Mouse (Mus musculus) kidney, embryonic 14.5 days (tissue): ENCODE measurements around the gene Cysrt1. TPM values are rescaled to one million over a fixed set of nuclear protein-coding genes. Genes with fewer than 3 reads are reported as not detected.

Experiments used
- ATAC-seq: fragments of 200-750 bp; cut with Nextera tagmentation; 2 replicates; pipeline ENCODE4 v1.8.0; 2017; ENCODE audit warnings: moderate number of reproducible peaks, mild to moderate bottlenecking, moderate TSS enrichment, moderate library complexity; ENCODE audit not compliant: low FRiP score, low TSS enrichment
- H3K27ac ChIP-seq: fragments of 300-500 bp; sonication (generic); 2 replicates; pipeline ENCODE4 v1.5.1; 2014; ENCODE audit warnings: low read depth, mild to moderate bottlenecking, low read length, moderate library complexity, mixed read lengths
- H3K27me3 ChIP-seq: fragments of 300-500 bp; sonication (generic); 2 replicates; pipeline ENCODE4 v1.6.1; 2014; ENCODE audit warnings: mild to moderate bottlenecking, low read length; ENCODE audit not compliant: control insufficient read depth, insufficient read depth
- H3K36me3 ChIP-seq: fragments of 300-500 bp; sonication (generic); 2 replicates; pipeline ENCODE4 v1.6.1; 2014; ENCODE audit warnings: low read length, mixed read lengths; ENCODE audit not compliant: control insufficient read depth, insufficient read depth
- H3K4me1 ChIP-seq: fragments of 300-500 bp; sonication (generic); 2 replicates; pipeline ENCODE4 v1.6.1; 2014; ENCODE audit warnings: low read length, mixed read lengths; ENCODE audit not compliant: control insufficient read depth, insufficient read depth
- H3K4me2 ChIP-seq: fragments of 300-500 bp; sonication (generic); replicated peaks from 2 replicates; pipeline ENCODE4 v1.6.1; 2014; ENCODE audit warnings: low read depth, mild to moderate bottlenecking, low read length
- H3K4me3 ChIP-seq: fragments of 300-500 bp; sonication (generic); 2 replicates; pipeline ENCODE4 v1.5.1; 2014; ENCODE audit warnings: mild to moderate bottlenecking, low read length
- H3K9ac ChIP-seq: fragments of 300-500 bp; sonication (generic); 2 replicates; pipeline ENCODE4 v1.6.1; 2014; ENCODE audit warnings: low read depth, mild to moderate bottlenecking, low read length, moderate library complexity
- H3K9me3 ChIP-seq: fragments of 300-500 bp; sonication (generic); 2 replicates; pipeline ENCODE4 v1.6.1; 2016; ENCODE audit warnings: low read length; ENCODE audit not compliant: control insufficient read depth
- WGBS: fragments of 180-500 bp; shearing (Covaris S2); extraction: QIAGEN DNeasy Blood & Tissue Kit; methylation state at CpG from one replicate; pipeline ENCODE4 v1.1.7; 2014; 5-methylcytosine and 5-hydroxymethylcytosine counted together
- polyA plus RNA-seq: library from polyadenylated mRNA; unstranded; fragments of >200 nt; fragmentation: Nextera tagmentation; extraction: Ambion mirVana; gene quantifications from 2 replicates; pipeline ENCODE4 v1.2.1, GENCODE M21; 2014

Gene Cysrt1
- polyA plus RNA-seq, 1 experiment from 2014 or later: not detected

GRCm38 (mm10) chr2:25286837-25287636 lies 44.8 kb upstream of the Cysrt1 start:
- no peak overlapping the region for H3K4me2 ChIP-seq
- H3K4me3 ChIP-seq: no peak overlapping the region
- no peaks in the 10 kb centered on the region for H3K9me3 ChIP-seq
- ATAC-seq: no peak
- peaks cover 36% of the 10 kb centered on the region for H3K36me3 ChIP-seq
- WGBS: 58% methylated on average over 7 of the region's 7 CpGs
- 0 out of 2 replicates have a peak, but pooled peaks cover 2% of the 10 kb centered on the region for H3K4me1 ChIP-seq
- H3K27me3 ChIP-seq: peaks cover 43% of the 10 kb centered on the region
- no peak overlapping the region for H3K9ac ChIP-seq
- H3K27ac ChIP-seq: no peak overlapping the region

GRCm38 (mm10) chr2:25286314-25286713 lies 44.1 kb upstream of the Cysrt1 start:
- Histone ChIP-seq H3K9ac (no peak overlapping the region), H3K4me1 (0 out of 2 replicates have a peak, but pooled peaks cover 2% of the 10 kb centered on the region), H3K4me2 (no peak overlapping the region), H3K9me3 (no peaks in the 10 kb centered on the region), H3K27ac (no peak overlapping the region), H3K36me3 (peaks cover 40% of the 10 kb centered on the region), H3K4me3 (no peak overlapping the region), H3K27me3 (peaks cover 35% of the 10 kb centered on the region)
- no peak for ATAC-seq
- WGBS: 79% methylated on average over 1 of the region's 1 CpGs

- H3K27ac ChIP-seq: no peak overlapping the region
- H3K4me1 ChIP-seq: 0 out of 2 replicates have a peak, but pooled peaks cover 2% of the 10 kb centered on the region
- H3K9ac ChIP-seq: no peak overlapping the region
- H3K9me3 ChIP-seq: no peaks in the 10 kb centered on the region
- peaks cover 47% of the 10 kb centered on the region for H3K36me3 ChIP-seq
- peaks cover 28% of the 10 kb centered on the region for H3K27me3 ChIP-seq
- no peak overlapping the region for H3K4me3 ChIP-seq
- 94% methylated on average over 2 of the region's 2 CpGs for WGBS
- ATAC-seq: no peak
- H3K4me2 ChIP-seq: no peak overlapping the region
These were observed 43.3 kb upstream of the Cysrt1 start for GRCm38 (mm10) chr2:25285551-25285950.

- no peak overlapping the region for H3K9ac ChIP-seq
- 68% methylated on average over 13 of the region's 13 CpGs for WGBS
- H3K27ac ChIP-seq: no peak overlapping the region
- ATAC-seq: no peak
- no peaks in the 10 kb centered on the region for H3K9me3 ChIP-seq
- H3K36me3 ChIP-seq: peaks cover 88% of the 10 kb centered on the region
- H3K27me3 ChIP-seq: no peaks in the 10 kb centered on the region
- H3K4me2 ChIP-seq: no peak overlapping the region
- H3K4me1 ChIP-seq: no peaks in the 10 kb centered on the region
- no peak overlapping the region for H3K4me3 ChIP-seq
These were observed 37.0 kb upstream of the Cysrt1 start for GRCm38 (mm10) chr2:25278928-25279882.

GRCm38 (mm10) chr2:25273010-25273409 lies 30.8 kb upstream of the Cysrt1 start:
- H3K4me1 ChIP-seq: peaks cover 18% of the 10 kb centered on the region
- no peak overlapping the region for H3K27ac ChIP-seq
- H3K27me3 ChIP-seq: no peaks in the 10 kb centered on the region
- 33% methylated on average over 16 of the region's 16 CpGs for WGBS
- H3K9ac ChIP-seq: peak overlapping the region; percentile 88
- ATAC-seq: no peak
- H3K4me3 ChIP-seq: peak overlapping the region; percentile 93
- peak overlapping the region; percentile 85 for H3K4me2 ChIP-seq
- H3K36me3 ChIP-seq: peaks cover 68% of the 10 kb centered on the region
- H3K9me3 ChIP-seq: no peaks in the 10 kb centered on the region

GRCm38 (mm10) chr2:25272515-25272914 lies 30.3 kb upstream of the Cysrt1 start:
- peaks cover 63% of the 10 kb centered on the region for H3K36me3 ChIP-seq
- under 1% methylated on average over 29 of the region's 29 CpGs for WGBS
- H3K27me3 ChIP-seq: no peaks in the 10 kb centered on the region
- H3K4me1 ChIP-seq: peaks cover 18% of the 10 kb centered on the region
- no peak overlapping the region for H3K27ac ChIP-seq
- peak overlapping the region; percentile 93 for H3K4me3 ChIP-seq
- peak overlapping the region; percentile 88 for H3K9ac ChIP-seq
- no peaks in the 10 kb centered on the region for H3K9me3 ChIP-seq
- peak overlapping the region; percentile 85 for H3K4me2 ChIP-seq
- peak; percentile 71 for ATAC-seq

GRCm38 (mm10) chr2:25271827-25272511 lies 29.7 kb upstream of the Cysrt1 start, which contains the start of the genes Ssna1 and Anapc2:
Ssna1 (minus strand) TSS chr2:25272438.
Anapc2 (plus strand) TSS chr2:25272478.
- peak within 1 kb of the TSS; percentile 76 for H3K27ac ChIP-seq
- H3K9ac ChIP-seq: peak within 1 kb of the TSS; percentile 88
- peaks cover 18% of the 10 kb centered on the region for H3K4me1 ChIP-seq
- peaks cover 60% of the 10 kb centered on the region for H3K36me3 ChIP-seq
- under 1% methylated on average over 55 of the region's 55 CpGs for WGBS
- H3K27me3 ChIP-seq: no peaks in the 10 kb centered on the region
- peak; percentile 97 for ATAC-seq
- peak within 1 kb of the TSS; percentile 93 for H3K4me3 ChIP-seq
- H3K4me2 ChIP-seq: peak within 1 kb of the TSS; percentile 94
- H3K9me3 ChIP-seq: no peaks in the 10 kb centered on the region

GRCm38 (mm10) chr2:25267746-25268309 lies 25.6 kb upstream of the Cysrt1 start:
- no peaks in the 10 kb centered on the region for H3K9me3 ChIP-seq
- peaks cover 24% of the 10 kb centered on the region for H3K4me1 ChIP-seq
- 84% methylated on average over 4 of the region's 4 CpGs for WGBS
- H3K27ac ChIP-seq: no peak overlapping the region
- H3K9ac ChIP-seq: no peak overlapping the region
- ATAC-seq: no peak
- H3K27me3 ChIP-seq: peaks cover 14% of the 10 kb centered on the region
- H3K4me3 ChIP-seq: no peak overlapping the region
- H3K36me3 ChIP-seq: peaks cover 24% of the 10 kb centered on the region
- H3K4me2 ChIP-seq: no peak overlapping the region
